Mouse (Mus musculus): ENCODE data around the gene Pik3cg. TPM values are rescaled to one million over a fixed set of nuclear protein-coding genes. Genes with fewer than 3 reads are reported as not detected.
A peak's percentile ranks its signal among the peaks of the same experiment; 100 is the strongest.
"Not testable (repeated sequence)": the region's sequence is repeated elsewhere in the genome, so short reads cannot be mapped to it uniquely, and the experiment has no call there.

The Pik3cg gene
- polyA plus RNA-seq (2017; shearing (Covaris generic)), result 10 to 100 TPM; 22.5 to 29.8 (median 27.2) TPM

DNA sequence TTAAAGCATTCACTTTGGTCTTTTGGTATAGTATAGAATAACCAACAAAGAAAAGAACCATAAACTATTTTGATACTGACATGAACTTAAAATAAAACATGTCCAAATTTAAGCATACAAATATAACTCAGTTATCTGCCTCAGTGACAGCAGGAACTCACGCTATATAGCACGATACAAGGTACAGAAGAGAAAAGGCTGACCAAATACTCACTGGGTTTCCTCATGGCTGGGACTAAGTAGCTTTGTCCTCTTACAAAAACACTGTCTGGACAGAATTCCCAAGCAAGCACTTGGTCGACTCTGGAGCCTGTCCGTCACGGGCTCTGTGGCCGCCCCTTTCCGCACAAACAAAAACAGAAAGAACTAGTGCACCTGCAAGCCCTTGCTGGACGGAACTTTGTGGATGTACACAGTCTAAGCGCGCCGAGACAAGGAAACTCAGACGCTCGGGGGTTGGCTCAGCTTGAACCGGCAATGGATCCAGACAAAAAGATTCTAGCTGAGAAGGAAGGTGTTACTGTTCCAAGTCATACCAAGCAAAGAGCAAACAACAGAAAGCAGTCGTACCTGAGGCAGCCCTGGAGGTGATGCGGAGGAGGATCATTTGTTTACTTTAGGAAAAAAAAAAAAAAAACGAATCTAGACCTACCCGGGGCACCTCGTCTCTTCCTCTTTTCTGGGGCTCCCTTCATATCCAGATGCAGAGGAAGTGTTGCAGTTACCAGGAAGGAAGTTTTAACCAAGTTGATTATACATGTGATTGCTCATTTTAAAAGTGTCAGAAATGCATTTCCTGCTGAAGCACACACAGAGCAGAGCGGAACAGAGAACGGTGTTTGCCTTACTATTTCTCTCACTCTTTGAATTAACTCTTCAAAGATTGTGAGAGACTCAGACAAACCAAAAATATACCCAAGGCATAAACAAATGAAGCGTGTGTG is at the start of gene Pik3cg:
Pik3cg (minus strand) TSS at position 712 of the 944 bp plus-strand sequence.
- peak; percentile 64 for ATAC-seq

DNA sequence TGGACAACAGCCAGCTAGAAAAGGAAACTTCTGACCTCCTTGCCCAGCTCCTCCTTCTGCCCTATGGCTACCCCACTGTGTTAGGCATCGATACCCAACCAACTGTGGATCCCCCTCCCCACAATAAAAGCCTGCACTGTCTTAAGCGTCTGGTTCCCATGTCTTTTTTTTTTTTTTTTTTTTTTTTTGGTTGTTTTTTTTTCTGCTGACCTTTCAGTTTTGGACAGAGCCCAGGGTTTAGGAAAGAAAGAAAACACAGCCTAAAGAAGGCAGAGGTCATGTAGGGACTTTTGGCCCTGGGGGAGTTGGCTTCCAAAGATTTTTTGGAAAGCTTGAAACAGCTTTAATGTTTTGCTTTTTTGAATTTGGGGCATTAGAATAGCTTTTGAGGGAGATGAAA is 40.0 kb upstream of the Pik3cg start:
- no peak for ATAC-seq

DNA sequence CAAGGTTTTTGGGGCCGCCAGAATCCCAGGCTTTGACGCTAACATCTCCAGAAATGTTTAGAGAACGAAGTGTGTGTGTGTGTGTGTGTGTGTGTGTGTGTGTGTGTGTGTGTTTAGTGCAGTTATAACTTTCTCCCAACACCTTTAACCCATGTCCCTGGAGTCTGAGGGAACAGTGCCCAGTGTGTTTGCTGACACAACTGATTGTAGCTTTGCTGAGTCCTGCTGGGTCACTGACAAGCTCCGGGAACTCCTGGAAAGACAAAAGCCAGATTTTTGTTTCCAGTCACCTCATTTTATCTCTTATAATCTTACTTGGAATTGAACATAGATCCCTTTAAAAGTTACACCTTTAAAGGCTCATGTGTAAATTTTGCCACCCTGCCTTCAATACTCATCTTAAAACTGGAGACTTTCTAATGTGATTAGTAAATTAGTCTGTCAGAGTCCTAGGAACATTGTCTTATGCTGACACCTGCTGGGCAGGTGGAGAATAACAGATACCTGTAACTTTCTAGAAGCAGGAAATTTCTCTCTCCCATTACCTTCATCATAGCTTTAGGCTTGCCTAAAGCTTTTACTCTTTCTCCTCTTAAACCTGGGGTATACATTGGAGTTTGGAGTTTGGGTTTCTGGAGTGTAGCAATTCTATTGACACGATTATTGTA is 37.2 kb upstream of the Pik3cg start:
- ATAC-seq, result peak; percentile 75

DNA sequence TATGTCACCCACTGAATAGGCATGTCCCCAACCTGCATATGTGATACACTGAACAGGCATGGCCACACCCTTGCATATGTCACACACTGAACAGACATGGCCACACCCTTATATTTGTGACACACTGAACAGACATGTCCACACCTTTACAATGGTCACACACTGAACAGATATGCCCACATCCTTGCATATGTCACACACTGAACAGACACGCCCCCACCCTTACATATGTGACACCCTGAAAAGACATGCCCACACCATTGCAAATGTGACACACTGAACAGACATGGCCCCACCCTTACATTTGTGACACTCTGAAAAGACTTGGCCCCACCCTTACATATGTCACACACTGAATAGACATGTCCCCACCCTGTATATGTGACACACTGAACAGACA is 35.1 kb upstream of the Pik3cg start:
- ATAC-seq, result no peak

DNA sequence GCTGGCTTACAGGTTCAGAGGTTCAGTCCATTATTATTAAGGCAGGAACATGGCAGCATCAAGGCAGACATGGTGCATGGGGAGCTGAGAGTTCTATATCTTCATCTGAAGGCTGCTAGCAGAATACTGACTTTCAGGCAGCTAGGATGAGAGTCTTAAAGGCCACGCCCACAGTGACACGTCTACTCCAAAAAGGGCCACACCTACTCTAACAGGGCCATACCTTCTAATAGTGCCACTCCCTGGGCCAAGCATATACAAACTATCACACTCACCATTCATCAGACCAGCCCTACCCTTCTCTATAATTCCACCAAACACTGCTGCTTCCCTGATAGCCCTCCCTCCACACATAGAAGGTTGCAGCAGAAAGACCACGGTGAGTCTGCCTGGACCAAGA is 30.7 kb upstream of the Pik3cg start:
- not testable (repeated sequence) for ATAC-seq

DNA sequence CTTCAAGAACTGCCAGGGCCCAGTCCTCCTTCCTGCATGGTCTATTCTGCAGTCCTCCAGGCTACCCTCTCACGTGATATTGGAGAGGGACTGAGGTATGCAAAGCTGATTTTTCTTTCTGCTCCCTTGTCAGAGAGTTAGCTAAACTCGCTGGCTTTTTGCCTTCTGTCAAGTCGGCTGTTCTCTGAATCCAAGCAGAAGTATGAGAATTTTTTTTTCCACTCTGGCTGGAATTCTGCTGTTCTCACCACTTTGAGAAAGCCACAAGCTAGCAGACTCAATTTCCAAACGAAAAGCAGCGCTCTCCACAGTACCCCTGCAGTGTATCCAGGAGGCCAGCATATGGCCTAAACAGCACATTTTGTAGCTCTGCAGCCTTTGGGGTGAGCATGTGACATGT is 30.0 kb upstream of the Pik3cg start:
- no peak for ATAC-seq

DNA sequence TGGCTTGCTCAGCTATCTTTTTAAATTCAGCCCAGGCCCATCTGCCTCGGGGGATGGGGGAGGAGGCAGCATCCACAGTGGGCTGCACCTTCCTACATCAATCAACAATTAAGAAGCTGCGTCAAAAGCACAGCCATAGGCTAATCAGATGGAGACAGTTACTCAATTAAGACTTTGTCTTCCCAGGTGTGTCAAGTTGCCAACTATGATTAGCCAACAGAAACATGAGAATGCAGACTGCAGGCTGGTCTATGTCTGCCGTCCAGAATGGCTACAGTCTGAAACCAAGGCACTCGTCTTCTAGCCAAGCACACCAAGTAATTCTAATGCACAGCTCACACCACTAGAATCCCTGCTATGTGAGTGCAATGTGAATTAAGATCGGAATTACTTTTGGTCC is 29.4 kb upstream of the Pik3cg start:
- no peak for ATAC-seq

DNA sequence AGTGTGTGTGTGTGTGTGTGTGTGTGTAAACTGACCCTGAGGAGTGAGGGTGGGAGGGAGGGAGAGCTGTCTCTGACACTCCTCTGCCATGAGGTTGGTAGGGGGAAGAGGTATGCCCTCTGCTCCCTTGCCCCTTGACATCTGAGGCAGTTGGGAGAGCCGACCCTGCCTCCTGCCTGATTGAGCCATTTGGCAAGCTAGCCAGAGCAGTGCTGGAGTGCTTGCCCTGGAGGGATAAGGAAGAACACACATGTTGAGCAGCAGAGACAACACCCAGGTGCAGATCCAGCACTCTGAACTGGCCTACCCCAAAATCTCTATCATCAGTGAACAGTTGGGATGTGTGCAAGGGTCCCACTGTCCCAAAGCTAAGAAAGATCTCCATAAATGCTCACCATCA is 28.7 kb upstream of the Pik3cg start:
- ATAC-seq, result no peak

DNA sequence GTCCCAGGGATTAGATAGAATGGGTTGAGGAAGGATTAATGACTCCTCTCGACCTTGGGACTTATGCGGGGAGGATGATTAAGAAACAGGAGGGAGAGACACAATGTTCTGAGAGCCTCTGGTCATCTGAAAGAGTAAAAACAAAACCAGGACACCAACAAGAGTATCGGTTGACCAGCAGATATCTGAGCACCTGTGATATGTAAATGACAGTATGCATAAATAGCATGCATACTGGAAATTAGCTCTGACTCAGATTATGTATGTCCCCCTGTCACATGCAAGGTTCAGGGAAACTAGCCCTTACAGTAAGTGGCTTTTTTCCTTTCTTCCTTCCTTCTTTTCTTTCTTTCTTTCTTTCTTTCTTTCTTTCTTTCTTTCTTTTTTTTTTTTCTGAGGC is 28.0 kb upstream of the Pik3cg start:
- ATAC-seq, result no peak

DNA sequence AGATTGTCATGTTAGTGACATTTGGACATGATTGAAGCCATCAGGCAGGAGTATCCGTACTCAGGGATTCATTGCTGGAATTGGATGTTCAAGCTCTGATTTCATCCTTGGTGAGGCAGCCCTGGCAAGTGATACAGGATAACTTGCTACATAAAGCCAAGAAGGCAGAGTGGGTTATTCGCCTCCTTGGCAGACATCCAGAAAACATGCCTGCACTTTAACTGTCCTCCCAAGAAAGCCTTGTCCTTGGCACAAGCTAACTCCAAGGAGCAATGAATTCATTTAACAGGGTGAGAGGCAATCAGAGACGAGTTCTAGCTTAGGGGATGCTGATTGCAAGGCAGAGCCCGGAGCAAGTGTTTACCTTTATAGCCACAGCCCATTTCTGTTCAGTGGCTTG is 25.4 kb upstream of the Pik3cg start:
- no peak for ATAC-seq

DNA sequence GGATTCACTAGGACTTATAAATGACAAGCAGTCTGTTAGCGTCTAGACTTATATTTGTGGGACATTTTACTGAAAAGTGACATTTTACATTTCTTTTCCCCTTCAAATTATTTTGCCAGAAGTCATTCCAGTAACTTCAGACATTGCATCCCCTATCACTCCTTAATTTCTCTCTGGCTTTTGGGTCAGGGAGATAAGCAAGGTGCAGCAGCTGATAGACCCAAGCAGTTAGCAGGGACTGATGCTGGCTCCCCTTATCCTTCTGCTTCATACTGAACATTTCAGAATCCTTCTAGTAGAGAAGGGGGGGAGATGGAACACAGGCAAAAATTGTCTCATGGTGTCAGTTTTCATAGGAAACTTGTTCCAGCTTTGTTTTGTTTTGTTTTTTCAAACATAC is 22.9 kb upstream of the Pik3cg start:
- no peak for ATAC-seq

DNA sequence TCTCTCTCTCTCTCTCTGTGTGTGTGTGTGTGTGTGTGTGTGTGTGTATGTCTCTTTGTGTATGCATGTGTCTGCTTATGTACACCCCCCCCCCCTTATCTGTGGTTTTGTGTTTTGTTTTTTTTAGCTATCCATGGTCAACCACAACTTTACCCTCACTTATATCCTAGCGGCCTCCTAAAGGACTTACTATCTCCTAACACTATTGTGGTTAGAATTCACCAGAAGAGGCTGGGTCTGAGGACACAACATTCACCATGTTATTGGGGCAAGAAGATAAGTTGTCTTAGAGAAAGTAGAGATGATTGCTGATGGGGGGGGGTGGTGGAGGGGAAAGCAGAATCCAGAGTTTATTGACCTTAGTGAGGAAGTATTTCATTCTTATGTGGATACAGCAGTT is 15.2 kb upstream of the Pik3cg start:
- no peak for ATAC-seq

DNA sequence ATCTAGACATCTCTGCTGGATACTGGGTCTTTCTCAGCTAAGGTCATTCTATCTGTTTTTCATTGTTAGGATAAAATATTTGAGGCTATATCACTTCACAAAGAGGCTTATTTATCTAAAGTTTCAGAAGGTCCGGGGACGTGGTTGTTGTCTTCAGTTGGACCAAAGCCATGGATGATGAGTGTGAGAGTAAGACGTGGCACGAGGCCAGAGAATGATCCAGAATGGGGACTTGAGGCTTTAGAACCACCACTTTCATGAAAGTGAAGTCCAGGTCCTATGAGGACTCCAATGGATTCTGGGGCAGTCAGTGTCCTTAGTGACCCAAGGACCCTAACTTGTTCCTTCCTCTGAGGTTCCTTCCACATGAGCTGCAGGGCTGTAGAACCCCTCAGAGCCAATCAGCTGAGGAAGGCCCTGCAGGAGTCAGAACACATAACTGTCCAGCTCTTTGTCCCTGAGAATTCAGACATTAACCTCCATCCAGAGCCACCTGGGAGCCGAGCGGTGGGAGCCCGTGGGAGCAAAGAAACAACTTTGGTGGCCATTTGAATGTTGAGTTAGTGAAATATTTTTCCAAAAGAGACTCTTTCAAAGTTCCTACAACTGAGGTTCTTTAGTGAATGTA is 14.4 kb upstream of the Pik3cg start:
- no peak for ATAC-seq

DNA sequence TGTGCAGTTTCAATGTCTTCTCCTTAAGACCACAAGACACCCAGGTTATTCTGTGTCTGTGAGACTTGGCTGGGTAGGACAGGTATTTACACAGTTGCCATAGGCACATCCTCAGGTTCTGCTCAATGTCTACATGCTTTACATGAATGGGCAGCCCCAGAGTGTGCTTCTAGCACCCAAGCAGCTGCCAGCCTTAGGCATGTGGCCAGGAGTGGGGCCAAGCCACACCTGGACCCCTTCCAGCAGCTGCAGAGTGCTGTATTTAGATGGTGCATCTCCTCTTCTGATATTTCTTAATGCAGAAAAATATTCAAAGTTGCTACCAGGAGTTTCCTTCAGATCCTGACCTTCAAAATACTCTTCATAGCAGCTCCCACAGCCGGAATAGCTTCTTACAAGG is 11.9 kb upstream of the Pik3cg start:
- no peak for ATAC-seq

DNA sequence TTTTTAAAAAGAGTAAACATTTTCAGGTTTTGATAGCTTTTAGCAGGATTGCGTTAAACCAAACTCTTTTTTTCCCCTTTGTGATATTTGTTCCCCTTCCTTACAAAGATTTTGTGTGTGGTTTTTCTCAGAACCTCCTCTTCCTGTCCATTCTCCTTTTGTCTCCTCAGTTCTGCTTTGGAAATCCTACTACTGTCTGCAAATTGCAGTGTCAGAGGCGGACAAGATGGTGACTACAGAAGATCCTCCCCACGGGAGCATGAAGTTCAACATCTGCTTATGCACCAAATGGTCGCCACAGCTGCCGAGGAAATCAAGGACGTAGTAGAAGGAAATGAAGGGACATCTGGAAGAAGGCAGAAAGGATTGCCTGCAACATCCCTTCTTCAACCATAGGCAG is 6.7 kb upstream of the Pik3cg start:
- no peak for ATAC-seq

DNA sequence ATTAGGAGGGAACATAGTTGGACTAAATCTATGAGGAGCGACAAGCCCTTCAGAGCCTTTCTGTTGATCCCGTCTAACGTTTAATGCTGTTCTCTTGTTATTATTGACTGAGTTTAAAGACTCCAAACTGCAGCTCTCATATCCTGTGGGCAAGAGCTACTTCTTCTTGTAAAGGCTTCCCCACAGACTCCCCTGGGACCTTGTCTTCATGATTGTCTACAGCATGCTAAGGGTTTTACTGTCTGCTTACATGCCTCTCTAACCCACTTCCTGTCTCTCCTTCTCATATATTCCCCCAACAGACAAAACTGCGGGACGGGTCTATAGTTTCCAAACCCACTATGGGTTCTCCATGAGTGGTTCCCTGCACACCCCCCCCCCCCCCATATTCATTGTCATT is 4.2 kb upstream of the Pik3cg start:
- peak; percentile 42 for ATAC-seq

DNA sequence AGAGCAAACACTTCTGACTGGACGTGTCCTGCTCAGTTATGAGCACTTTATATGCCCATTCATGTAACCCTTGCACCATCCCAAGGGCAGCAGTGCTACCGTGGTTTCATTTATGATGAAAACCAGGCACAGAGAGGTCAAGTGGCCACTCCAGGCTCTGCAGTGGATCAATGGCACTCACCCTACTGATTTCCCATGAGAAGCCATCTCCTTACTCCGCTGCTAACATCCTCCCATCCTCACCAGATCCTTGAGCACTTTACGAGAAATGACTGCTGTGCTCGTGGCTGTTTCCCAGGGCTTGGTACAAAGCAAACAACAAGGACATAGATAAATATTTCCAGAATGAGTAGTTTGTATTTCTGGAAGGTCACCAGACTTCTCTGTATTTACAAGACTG is 3.7 kb upstream of the Pik3cg start:
- ATAC-seq, result no peak

DNA sequence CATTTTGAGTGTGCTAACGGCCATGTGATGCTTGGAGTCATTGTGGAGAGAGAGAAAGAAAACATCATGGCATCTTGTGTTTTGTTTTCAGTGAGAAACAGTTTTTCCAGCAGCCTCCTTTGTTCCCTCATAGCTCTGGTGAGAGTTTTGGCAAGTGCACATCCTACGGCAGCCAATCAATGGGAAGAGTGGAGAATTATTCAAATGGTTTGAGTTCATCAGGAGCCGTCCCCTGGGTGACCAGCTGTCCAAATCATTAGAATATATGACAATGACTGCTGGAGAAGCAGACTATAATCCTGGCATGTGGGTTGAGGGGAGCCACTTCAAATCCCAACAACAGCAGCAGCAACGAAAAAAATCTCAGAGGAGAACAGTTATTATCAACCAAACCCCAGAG is 2.8 kb upstream of the Pik3cg start:
- no peak for ATAC-seq

DNA sequence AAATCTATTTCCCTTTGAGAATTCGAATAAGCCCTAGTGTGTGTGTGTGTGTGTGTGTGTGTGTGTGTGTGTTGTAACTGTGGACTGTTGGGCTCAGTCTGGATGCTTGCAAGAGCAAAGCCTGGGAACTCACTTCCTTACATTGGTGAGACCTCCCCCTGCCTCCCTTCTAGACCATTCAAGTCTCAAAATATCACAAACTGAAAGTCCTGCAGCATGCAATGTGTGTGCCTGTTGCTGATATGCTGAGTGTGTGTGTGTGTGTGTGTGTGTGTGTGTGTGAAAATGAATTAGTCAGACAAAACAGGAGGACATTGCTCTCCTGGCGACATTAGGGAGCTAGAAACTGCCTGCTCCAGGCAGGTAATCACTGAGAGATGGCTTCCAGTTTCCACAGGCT is 492 bp upstream of the Pik3cg start:
- peak; percentile 18 for ATAC-seq

DNA sequence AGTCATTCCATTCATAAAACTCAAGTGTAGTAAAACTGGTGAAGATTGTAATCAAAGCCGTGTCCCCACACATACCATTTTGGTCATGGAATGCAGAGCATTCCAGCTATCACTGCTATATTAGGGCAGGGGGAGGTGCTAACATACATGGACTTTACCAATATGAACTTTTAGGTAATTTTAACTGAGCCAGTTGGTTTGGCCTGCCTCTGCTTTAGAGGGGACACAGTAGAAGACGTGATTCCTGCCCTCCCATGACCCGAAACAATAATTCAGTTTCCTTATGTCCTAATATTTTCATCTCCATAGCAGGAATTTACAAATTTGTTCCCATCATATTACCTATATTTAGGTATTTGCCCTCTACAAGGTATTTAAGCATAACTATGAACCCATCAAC is 1.3 kb downstream of the Pik3cg start:
- no peak for ATAC-seq

DNA sequence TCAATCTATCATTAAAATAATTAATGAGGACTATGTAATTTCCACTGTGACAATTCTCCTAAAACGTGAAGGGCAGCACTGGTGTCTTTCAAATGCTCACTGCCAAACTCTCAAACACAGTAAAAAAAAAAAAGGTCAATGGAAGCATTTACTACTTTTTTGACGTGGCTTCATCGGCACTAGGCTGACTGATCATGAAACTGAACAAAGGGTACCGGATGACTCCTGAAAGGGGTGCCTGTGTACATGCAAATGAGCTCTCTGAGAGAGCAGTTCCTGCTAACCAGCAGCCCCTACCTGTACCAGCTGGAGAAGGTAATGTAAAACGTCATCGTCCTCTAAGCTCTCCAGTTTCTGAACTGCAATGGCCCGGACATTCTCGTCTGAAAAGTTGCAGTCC is 4.8 kb downstream of the Pik3cg start:
- ATAC-seq, result peak; percentile 83

DNA sequence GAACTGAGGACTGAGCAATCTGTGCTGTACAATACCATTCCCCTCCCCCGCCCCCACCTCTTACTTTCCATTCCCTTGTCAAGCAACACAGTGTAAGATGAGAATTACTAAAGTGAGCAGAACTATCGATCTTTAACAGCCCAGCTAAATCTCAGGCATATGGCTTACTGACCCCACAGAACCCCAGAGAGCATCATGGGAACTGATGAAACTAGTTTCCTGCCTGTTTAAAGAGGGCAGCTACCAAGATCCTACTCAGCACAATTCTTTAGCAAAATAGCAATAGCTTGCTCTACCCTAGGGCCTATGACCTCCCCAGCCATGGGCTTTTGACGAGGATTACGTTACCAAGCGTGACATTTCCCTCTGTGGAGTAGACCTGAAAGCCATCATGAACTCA is 5.9 kb downstream of the Pik3cg start:
- ATAC-seq, result no peak

DNA sequence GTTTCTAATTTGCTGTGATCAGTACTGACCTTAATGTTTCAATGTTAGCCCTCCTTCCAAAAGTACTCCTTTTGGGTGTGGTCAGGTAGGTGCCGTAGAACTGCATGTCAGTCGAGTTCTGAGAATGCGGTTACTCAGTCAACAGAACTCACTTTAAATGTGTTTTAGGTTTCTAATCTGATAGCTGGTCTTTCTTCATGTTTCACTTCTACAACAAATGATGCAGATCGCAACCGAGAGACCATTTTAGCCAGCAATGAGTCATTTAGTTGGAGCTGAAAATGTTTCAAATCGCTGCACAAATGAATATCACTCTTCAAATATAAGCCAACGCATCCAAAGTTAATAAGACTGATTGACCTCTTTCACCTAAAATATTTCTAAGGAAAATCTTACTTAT is 6.5 kb downstream of the Pik3cg start:
- ATAC-seq, result no peak

Data from inflammation-experienced regulatory T-cells, adult 6 months (primary cell).